Mouse (Mus musculus) erythroblast, embryonic 14.5 days (primary cell): ENCODE measurements at regions not wholly inside any gene's neighbourhood (a gene's known extent, or its start where the extent isn't known, plus 50 kb on each side); places are given as distances from the start of the nearest gene placed in this dataset.

Source experiments
- H3K27me3 ChIP-seq: 2 replicates; pipeline ENCODE4 v1.6.1; 2012; ENCODE audit warnings: inconsistent platforms; ENCODE audit not compliant: control insufficient read depth
- H3K36me3 ChIP-seq: 2 replicates; pipeline ENCODE4 v1.6.1; 2012; ENCODE audit warnings: mild to moderate bottlenecking, inconsistent platforms; ENCODE audit not compliant: control insufficient read depth
- H3K4me1 ChIP-seq: 2 replicates; pipeline ENCODE4 v1.6.1; 2012; ENCODE audit warnings: inconsistent platforms; ENCODE audit not compliant: control insufficient read depth
- H3K4me3 ChIP-seq: replicated peaks from 2 replicates; pipeline ENCODE3; 2012; ENCODE audit warnings: moderate library complexity, mild to moderate bottlenecking, inconsistent platforms
- H3K9me3 ChIP-seq: 2 replicates; pipeline ENCODE4 v1.6.1; 2012; ENCODE audit warnings: low read length, inconsistent platforms, mixed read lengths; ENCODE audit not compliant: control insufficient read depth
- GATA1 ChIP-seq: IDR thresholded peaks from 2 replicates; pipeline ENCODE4 v1.6.1; 2012; ENCODE audit warnings: low read length, inconsistent platforms, mixed read lengths
- TAL1 ChIP-seq: IDR thresholded peaks from 3 replicates; pipeline ENCODE4 v1.6.1; 2012; ENCODE audit warnings: low read length, inconsistent platforms, mixed read lengths

DNA sequence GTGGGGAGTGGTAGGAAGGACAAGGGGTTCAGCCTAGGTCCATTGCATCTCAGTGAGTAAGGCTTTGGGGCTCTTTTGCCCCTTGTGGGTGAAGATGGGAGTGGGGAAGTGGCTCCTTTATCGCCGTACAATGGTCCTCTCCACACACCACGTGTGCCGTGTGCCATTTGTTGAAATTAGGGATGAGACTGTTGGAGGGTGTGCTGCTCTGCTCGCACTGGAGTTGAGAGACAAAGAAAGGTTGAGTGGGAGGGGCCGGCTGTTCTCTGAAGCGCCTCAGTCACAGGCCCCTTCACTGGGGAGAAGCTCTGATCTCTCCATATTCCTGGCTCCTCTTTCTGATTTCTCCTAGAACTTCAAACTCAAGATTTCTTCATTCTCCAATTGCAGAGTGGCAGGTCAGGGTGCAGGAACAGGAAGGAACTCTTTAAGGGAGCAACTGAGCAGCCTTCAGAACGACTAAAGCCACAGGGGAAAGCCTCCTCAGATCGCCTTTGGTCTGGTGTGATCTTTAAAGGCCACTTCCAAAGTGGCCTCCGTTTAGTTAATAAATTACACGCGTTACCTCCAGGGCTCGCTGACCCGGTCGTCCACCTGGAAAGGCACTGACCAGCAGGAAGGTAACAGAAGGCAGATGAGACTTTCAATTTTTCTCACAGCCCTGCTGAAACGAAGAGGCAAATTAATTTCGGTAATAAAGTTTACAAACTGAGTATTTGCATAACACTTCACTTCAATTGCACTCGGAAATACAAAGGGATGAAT lies 180.1 kb downstream of the Cdh26 start:
- Histone ChIP-seq H3K4me1 (no peaks in the 10 kb centered on the region), H3K36me3 (no peaks in the 10 kb centered on the region), H3K9me3 (no peaks in the 10 kb centered on the region), H3K27me3 (no peaks in the 10 kb centered on the region), H3K4me3 (no peak overlapping the region)
- TF ChIP-seq TAL1 (no peak), GATA1 (no peak)

DNA sequence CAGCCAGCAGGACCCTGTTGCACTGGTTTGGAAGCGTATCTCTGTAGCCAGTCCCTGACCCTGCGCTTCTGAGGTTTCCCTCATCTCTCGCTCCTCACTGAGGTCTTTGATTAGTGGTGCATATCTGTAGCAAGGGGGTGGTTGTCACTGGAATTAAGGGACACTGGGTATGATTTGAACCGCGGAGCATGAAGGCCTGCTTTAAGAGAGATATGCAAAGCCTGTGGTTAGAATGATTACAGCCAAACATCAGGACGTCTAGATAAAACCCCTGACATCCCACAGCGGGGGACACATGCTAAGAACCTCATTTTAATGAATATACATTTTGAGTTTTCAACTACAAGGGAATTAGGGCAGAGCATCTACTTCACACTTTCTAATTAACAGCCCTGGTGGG lies 184.4 kb downstream of the Cdh26 start:
- no peaks in the 10 kb centered on the region for H3K36me3 ChIP-seq
- no peak for TF ChIP-seq GATA1
- TF ChIP-seq TAL1, result no peak
- no peaks in the 10 kb centered on the region for H3K4me1 ChIP-seq
- H3K27me3 ChIP-seq, result no peaks in the 10 kb centered on the region
- no peak overlapping the region for H3K4me3 ChIP-seq
- H3K9me3 ChIP-seq, result peaks cover 3% of the 10 kb centered on the region; the same call in 1 of the 2 replicates

DNA sequence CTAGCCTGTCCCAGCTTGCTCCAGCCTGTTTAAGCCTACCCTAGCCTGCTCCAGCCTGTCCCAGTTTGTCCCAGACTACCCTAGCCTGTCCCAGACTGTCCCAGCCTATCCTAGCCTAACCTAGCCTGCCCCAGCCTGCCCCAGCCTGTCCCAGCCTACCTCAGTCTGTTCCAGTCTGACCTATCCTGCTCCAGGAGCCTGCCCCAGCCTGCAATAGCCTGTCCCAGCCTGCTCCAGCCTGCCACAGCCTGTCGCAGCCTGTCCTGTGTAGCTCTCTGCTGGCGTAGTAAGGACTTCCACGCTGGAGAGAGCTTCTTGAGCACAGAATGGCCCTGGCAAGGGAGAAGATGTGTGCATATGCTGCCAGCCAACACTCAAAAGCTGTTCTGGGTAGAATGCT lies 192.5 kb downstream of the Cdh26 start:
- Histone ChIP-seq H3K36me3 (no peaks in the 10 kb centered on the region), H3K4me3 (no peak overlapping the region), H3K4me1 (no peaks in the 10 kb centered on the region), H3K27me3 (no peaks in the 10 kb centered on the region), H3K9me3 (peaks cover 3% of the 10 kb centered on the region; the same call in 1 of the 2 replicates)
- TF ChIP-seq TAL1, result no peak
- no peak for TF ChIP-seq GATA1

DNA sequence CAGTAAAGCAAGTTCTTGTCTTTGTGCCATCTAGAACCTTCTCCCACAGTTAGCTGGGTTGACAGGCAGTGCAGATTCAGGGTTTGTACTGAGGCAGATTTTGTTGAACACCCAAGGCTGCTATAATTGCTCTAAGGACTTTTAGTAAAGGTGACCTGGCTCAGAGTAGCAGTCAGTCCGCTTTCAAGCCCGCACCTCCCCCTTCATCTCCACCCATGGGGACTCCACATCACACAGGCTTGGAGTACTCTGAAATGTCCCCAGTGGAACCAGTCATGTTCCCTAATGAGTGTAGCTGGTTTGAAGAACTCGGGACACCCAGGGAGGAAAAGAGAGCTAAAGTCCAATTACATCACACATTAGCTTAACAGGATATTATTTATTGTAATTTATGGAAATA lies 194.1 kb downstream of the Cdh26 start:
- H3K4me3 ChIP-seq, result no peak overlapping the region
- no peak for TF ChIP-seq GATA1
- TF ChIP-seq TAL1, result no peak
- H3K36me3 ChIP-seq, result no peaks in the 10 kb centered on the region
- H3K27me3 ChIP-seq, result no peaks in the 10 kb centered on the region
- H3K9me3 ChIP-seq, result no peaks in the 10 kb centered on the region
- H3K4me1 ChIP-seq, result no peaks in the 10 kb centered on the region

- Histone ChIP-seq H3K27me3 (no peaks in the 10 kb centered on the region), H3K36me3 (no peaks in the 10 kb centered on the region), H3K4me3 (no peak overlapping the region), H3K4me1 (no peaks in the 10 kb centered on the region), H3K9me3 (no peaks in the 10 kb centered on the region)
- TF ChIP-seq GATA1 (no peak), TAL1 (no peak)
These were observed 194.6 kb downstream of the Cdh26 start for GRCm38 (mm10) chr2:178624907-178625306.

DNA sequence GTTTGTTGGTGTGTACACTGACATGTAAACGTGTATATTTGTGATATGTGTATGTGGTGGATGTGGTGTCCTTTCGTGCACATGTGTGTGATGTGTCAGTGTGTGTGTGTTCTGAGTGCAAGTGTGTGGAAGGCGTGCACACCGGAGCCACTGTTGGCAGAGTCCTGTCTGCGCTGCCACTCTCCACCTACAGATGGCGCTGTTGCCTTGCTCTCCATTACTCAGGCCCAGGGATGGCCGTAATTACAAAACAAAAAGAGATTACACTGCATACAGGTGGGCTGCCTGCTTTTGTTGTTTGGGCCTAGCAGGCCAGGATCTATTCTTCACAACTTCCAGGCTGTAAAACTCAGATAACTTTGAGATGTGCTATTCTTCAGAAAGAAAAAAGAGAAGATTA lies 199.4 kb downstream of the Cdh26 start:
- Histone ChIP-seq H3K27me3 (no peaks in the 10 kb centered on the region), H3K9me3 (no peaks in the 10 kb centered on the region)
- TF ChIP-seq GATA1 (no peak), TAL1 (no peak)

DNA sequence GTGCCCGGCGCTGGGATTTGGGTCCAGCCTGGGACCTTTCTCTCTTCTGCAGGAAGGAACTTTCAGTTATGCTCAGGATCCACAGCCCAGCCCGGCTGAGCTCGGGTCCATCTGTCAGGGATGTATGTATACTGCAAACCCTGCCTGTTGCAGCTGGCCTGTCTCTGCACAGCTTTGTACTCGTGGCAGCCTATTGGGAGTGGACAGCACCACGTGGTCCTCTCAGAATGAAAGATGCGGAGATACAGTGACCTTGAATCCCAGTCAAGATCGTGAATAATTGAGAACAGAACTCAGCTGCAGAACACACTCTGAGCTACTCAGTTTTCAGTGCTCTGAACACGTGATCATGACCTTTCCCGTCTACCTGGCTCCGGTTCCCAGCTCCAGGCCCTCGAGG lies 200.2 kb downstream of the Cdh26 start:
- TF ChIP-seq GATA1 (no peak), TAL1 (no peak)
- Histone ChIP-seq H3K36me3 (no peaks in the 10 kb centered on the region), H3K4me1 (no peaks in the 10 kb centered on the region), H3K9me3 (no peaks in the 10 kb centered on the region), H3K4me3 (no peak overlapping the region), H3K27me3 (no peaks in the 10 kb centered on the region)

More for the DNA sequence above, 199.4 kb downstream of the Cdh26 start:
- H3K4me1 ChIP-seq, result no peaks in the 10 kb centered on the region
- H3K36me3 ChIP-seq, result no peaks in the 10 kb centered on the region
- no peak overlapping the region for H3K4me3 ChIP-seq

GRCm38 (mm10) chr2:178631336-178631735 lies 201.0 kb downstream of the Cdh26 start:
- no peak for TF ChIP-seq TAL1
- no peak for TF ChIP-seq GATA1
- Histone ChIP-seq H3K36me3 (no peaks in the 10 kb centered on the region), H3K4me1 (no peaks in the 10 kb centered on the region), H3K9me3 (no peaks in the 10 kb centered on the region), H3K4me3 (no peak overlapping the region), H3K27me3 (no peaks in the 10 kb centered on the region)

DNA sequence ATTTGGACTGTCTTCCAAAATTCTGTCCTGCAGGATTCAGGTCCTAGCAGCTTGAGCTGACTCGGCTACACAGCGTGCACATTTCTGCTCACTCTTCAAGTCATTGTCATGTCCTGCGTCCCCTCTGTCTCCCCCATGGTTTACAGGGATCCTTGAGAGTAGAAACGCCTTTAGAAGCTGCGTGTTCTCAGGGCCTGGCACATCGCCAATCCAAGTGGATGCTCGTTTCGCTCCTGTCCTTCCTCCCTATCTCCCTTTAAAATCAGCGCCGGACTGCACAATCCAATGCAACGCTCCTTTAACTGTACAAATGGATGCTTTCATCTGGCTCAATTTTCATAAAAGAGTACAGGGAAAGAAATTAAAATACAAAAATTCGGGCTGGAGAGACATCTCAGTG lies 201.6 kb downstream of the Cdh26 start:
- H3K27me3 ChIP-seq, result no peaks in the 10 kb centered on the region
- no peaks in the 10 kb centered on the region for H3K36me3 ChIP-seq
- H3K4me3 ChIP-seq, result no peak overlapping the region
- no peak for TF ChIP-seq TAL1
- no peak for TF ChIP-seq GATA1
- no peaks in the 10 kb centered on the region for H3K4me1 ChIP-seq
- no peaks in the 10 kb centered on the region for H3K9me3 ChIP-seq
